Mouse (Mus musculus) MEL (cell line): ENCODE measurements around the gene Abhd10. TPM values are rescaled to one million over a fixed set of nuclear protein-coding genes. Genes with fewer than 3 reads are reported as not detected.
A peak's percentile ranks its signal among the peaks of the same experiment; 100 is the strongest.

Experiments
- DNase-seq: peaks from one replicate; pipeline ENCODE4 v3.0.0; 2011; ENCODE audit warnings: low read depth, low spot score
- H3K27ac ChIP-seq: 2 replicates; pipeline ENCODE4 v1.5.1; 2012; ENCODE audit warnings: low read depth, mild to moderate bottlenecking, control low read depth, low read length, moderate library complexity; ENCODE audit not compliant: control insufficient read depth
- H3K27me3 ChIP-seq, 2 experiments: fragments of 150-350 bp in 1 of 2; sonication (generic) in 1 of 2; 2 replicates each; pipeline ENCODE4 v1.6.1; 2012; ENCODE audit warnings: low read length in 2 of 2, mild to moderate bottlenecking in 2 of 2, improper control_type of control experiment in 1 of 2, moderate library complexity in 1 of 2; ENCODE audit not compliant: insufficient read depth in 2 of 2, control insufficient read depth in 1 of 2
- H3K36me3 ChIP-seq, 2 experiments: 2 replicates each; pipeline ENCODE4 v1.6.1; 2012 to 2014; ENCODE audit warnings: low read length in 2 of 2, improper control_type of control experiment in 1 of 2, inconsistent platforms in 1 of 2, mild to moderate bottlenecking in 1 of 2; ENCODE audit not compliant: insufficient read depth in 2 of 2, control insufficient read depth in 1 of 2
- H3K4me1 ChIP-seq, 2 experiments: fragments of 150-350 bp in 1 of 2; sonication (generic) in 1 of 2; 2 replicates each; pipeline ENCODE4 v1.6.1; 2012; ENCODE audit warnings: low read length in 2 of 2, improper control_type of control experiment in 1 of 2, mild to moderate bottlenecking in 1 of 2; ENCODE audit not compliant: insufficient read depth in 2 of 2, control insufficient read depth in 1 of 2
- H3K4me3 ChIP-seq, 2 experiments: fragments of 150-350 bp in 1 of 2; sonication (generic) in 1 of 2; 2 replicates each; pipeline ENCODE4 v1.5.1; 2012; ENCODE audit warnings: low read depth in 2 of 2, low read length in 2 of 2, mild to moderate bottlenecking in 2 of 2, moderate library complexity in 2 of 2, control low read depth in 1 of 2, improper control_type of control experiment in 1 of 2; ENCODE audit not compliant: control insufficient read depth in 1 of 2, insufficient read depth in 1 of 2
- H3K79me2 ChIP-seq: 2 replicates; pipeline ENCODE4 v1.6.1; 2012; ENCODE audit warnings: mild to moderate bottlenecking, low read length, moderate library complexity; ENCODE audit not compliant: control insufficient read depth, poor library complexity, insufficient read depth
- H3K9ac ChIP-seq: 2 replicates; pipeline ENCODE4 v1.6.1; 2012; ENCODE audit warnings: low read depth, mild to moderate bottlenecking, control low read depth, low read length, moderate library complexity; ENCODE audit not compliant: control insufficient read depth, poor library complexity, severe bottlenecking
- H3K9me3 ChIP-seq: fragments of 150-350 bp; sonication (generic); replicated peaks from 2 replicates; pipeline ENCODE4 v1.6.1; 2012; ENCODE audit warnings: mild to moderate bottlenecking, low read length, improper control_type of control experiment, moderate library complexity; ENCODE audit not compliant: insufficient read depth
- BHLHE40 ChIP-seq: IDR thresholded peaks from 2 replicates; pipeline ENCODE4 v1.6.1; 2012; ENCODE audit warnings: low read depth, mild to moderate bottlenecking, inconsistent platforms, low read length, improper control_type of control experiment, borderline replicate concordance
- CHD1 ChIP-seq: IDR thresholded peaks from 2 replicates; pipeline ENCODE4 v1.6.1; 2012; ENCODE audit warnings: low read depth, mild to moderate bottlenecking, inconsistent platforms, low read length, improper control_type of control experiment
- CTCF ChIP-seq, 3 experiments: IDR thresholded peaks in 2 of 3; conservative IDR thresholded peaks in 1 of 3; 2 replicates each; pipeline ENCODE4 v1.5.1; 2011 to 2012; ENCODE audit warnings: low read length in 3 of 3, low read depth in 2 of 3, mild to moderate bottlenecking in 2 of 3, improper control_type of control experiment in 1 of 3, inconsistent platforms in 1 of 3, mixed read lengths in 1 of 3, moderate library complexity in 1 of 3; ENCODE audit not compliant: control insufficient read depth in 1 of 3, insufficient read depth in 1 of 3, poor library complexity in 1 of 3, severe bottlenecking in 1 of 3
- ELF1 ChIP-seq: IDR thresholded peaks from 2 replicates; pipeline ENCODE4 v1.6.1; 2014; ENCODE audit warnings: low read depth, mild to moderate bottlenecking, inconsistent platforms, low read length, improper control_type of control experiment, moderate library complexity
- ETS1 ChIP-seq: IDR thresholded peaks from 2 replicates; pipeline ENCODE4 v1.6.1; 2012; ENCODE audit warnings: low read depth, mild to moderate bottlenecking, inconsistent platforms, low read length, improper control_type of control experiment, moderate library complexity
- NRF1 ChIP-seq: IDR thresholded peaks from 2 replicates; pipeline ENCODE4 v1.6.1; 2014; ENCODE audit warnings: low read depth, mild to moderate bottlenecking, inconsistent platforms, low read length, improper control_type of control experiment, moderate library complexity; ENCODE audit not compliant: poor library complexity, insufficient read depth, severe bottlenecking
- RAD21 ChIP-seq: IDR thresholded peaks from 2 replicates; pipeline ENCODE4 v1.6.1; 2011; ENCODE audit warnings: mild to moderate bottlenecking, low read depth, low read length, improper control_type of control experiment
- UBTF ChIP-seq: IDR thresholded peaks from 2 replicates; pipeline ENCODE4 v1.6.1; 2012; ENCODE audit warnings: low read depth, mild to moderate bottlenecking, inconsistent platforms, low read length, improper control_type of control experiment, moderate library complexity, borderline replicate concordance; ENCODE audit not compliant: insufficient read depth
- USF2 ChIP-seq, 2 experiments: IDR thresholded peaks; 2 replicates each; pipeline ENCODE4 v1.6.1; 2011 to 2012; ENCODE audit warnings: improper control_type of control experiment in 2 of 2, low read length in 2 of 2, borderline replicate concordance in 1 of 2, inconsistent platforms in 1 of 2, low read depth in 1 of 2, mild to moderate bottlenecking in 1 of 2; ENCODE audit not compliant: insufficient read depth in 1 of 2
- ZC3H11A ChIP-seq: IDR thresholded peaks from 2 replicates; pipeline ENCODE4 v1.6.1; 2012; ENCODE audit warnings: low read depth, mild to moderate bottlenecking, inconsistent platforms, low read length, improper control_type of control experiment
- ZKSCAN1 ChIP-seq: IDR thresholded peaks from 2 replicates; pipeline ENCODE4 v1.6.1; 2012; ENCODE audit warnings: low read depth, mild to moderate bottlenecking, inconsistent platforms, low read length, improper control_type of control experiment, moderate library complexity
- ZMIZ1 ChIP-seq: IDR thresholded peaks from 2 replicates; pipeline ENCODE4 v1.6.1; 2012; ENCODE audit warnings: low read depth, mild to moderate bottlenecking, inconsistent platforms, low read length, improper control_type of control experiment, moderate library complexity
- polyA plus RNA-seq, 2 experiments: library from polyadenylated mRNA; stranded (reverse) in 1 of 2; unstranded in 1 of 2; fragments of >175 nt in 1 of 2; fragments of >200 nt in 1 of 2; gene quantifications; 2 replicates each; pipeline versions ENCODE4 v1.2.1 to v1.2.4; 2012; ENCODE audit warnings: low replicate concordance in 2 of 2, low read depth in 1 of 2; ENCODE audit not compliant: insufficient read length in 2 of 2, insufficient read depth in 1 of 2, missing spikeins in 1 of 2
- total RNA-seq: library from RNA; depleted of rRNA; stranded (reverse); fragments of 300-350 nt; gene quantifications from 2 replicates; pipeline ENCODE4 v1.2.3, GENCODE M21; 2012

The Abhd10 gene
- total and polyA plus RNA-seq, 3 experiments = 9.5 to 11.1 TPM; not detected in 1

DNA sequence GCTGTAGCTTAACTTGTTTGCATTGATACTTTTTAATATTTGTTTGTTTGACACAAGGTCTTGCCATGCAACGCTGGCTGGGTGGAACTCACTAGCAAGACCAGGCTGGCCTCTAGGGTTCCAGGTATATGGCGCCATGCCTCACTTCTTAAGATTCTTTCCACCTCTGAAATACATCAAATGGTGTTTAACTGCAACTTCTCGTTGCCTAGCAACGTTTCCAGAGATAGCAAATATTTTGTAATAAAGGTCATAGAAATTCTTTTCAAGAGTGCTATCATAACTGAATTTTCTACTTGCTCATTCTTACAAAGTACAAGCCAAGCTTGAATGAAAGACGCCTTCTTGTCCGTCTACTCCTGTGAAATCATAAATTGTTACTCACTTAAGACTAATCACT is 44.9 kb upstream of the Abhd10 start:
- Histone ChIP-seq H3K4me1 (no peaks in the 10 kb centered on the region), H3K27ac (no peak overlapping the region), H3K36me3 (no peaks in the 10 kb centered on the region), H3K9ac (no peak overlapping the region), H3K27me3 (no peaks in the 10 kb centered on the region), H3K4me3 (no peak overlapping the region), H3K79me2 (no peaks in the 10 kb centered on the region), H3K9me3 (no peaks in the 10 kb centered on the region)
- DNase-seq = no peak
- TF ChIP-seq ZC3H11A = no peak

DNA sequence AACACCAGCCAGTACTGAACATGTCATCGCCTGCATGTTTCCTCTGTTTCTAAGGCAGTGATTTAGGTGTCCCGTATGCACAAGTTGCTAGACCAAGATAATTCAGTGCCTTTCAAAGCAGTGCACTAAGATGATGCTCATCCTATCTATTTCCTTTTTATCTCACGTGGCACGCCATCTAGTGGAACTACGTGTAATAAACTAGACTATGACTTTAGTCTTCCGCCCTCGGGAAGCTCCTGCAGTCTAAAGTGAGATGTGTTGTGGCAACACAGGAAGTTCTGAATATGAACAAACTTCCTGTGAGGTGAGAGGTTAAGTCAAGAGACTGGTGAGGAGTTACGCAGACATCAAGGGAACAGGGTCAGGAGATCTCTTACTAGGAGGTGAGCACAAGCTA is 43.9 kb upstream of the Abhd10 start:
- Histone ChIP-seq H3K27me3 (no peaks in the 10 kb centered on the region), H3K9me3 (no peaks in the 10 kb centered on the region), H3K79me2 (no peaks in the 10 kb centered on the region), H3K4me3 (no peak overlapping the region), H3K4me1 (no peaks in the 10 kb centered on the region), H3K36me3 (no peaks in the 10 kb centered on the region), H3K9ac (no peak overlapping the region), H3K27ac (no peak overlapping the region)
- TF ChIP-seq ELF1 = no peak
- peak in 2 of 3 experiments; percentile 7 to 8; a peak in 1 of 6 replicates for TF ChIP-seq CTCF (IDR thresholded peaks at IDR 0.05 in 2 of 3, conservative IDR thresholded peaks at IDR 0.05 in 1 of 3; ENCODE audit: control insufficient read depth in 1 of 3, insufficient read depth in 1 of 3, low read depth in 2 of 3, low read length in 3 of 3, poor library complexity in 1 of 3, severe bottlenecking in 1 of 3)
- DNase-seq = no peak

DNA sequence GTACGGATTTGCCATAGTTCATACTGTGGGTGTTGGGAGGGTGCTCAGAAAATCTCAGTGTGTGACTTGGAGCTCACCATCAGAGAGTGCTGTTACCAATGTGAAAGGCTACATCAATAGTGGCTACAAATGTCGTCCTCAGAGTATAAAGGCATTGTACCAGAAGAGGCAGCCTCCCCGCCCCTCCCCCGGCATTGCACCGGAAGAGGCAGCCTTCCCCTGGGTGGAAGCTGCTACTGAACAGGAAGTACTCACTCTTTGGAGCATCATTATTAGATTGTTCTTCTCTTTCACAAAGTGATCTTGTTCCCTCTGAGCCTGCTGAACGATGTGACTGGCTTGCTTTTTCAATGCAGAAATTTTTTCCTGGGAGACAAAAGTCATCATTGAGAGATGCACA is 37.2 kb upstream of the Abhd10 start:
- TF ChIP-seq UBTF (no peak), BHLHE40 (no peak), ZMIZ1 (no peak), ZKSCAN1 (no peak)
- Histone ChIP-seq H3K9ac (no peak overlapping the region), H3K79me2 (no peaks in the 10 kb centered on the region), H3K4me1 (no peaks in the 10 kb centered on the region), H3K9me3 (no peaks in the 10 kb centered on the region), H3K4me3 (no peak overlapping the region), H3K27ac (no peak overlapping the region), H3K27me3 (0 out of 4 replicates have a peak, but pooled peaks cover 0 to 2% of the 10 kb centered on the region in 2 experiments), H3K36me3 (no peaks in the 10 kb centered on the region)
- no peak for DNase-seq

DNA sequence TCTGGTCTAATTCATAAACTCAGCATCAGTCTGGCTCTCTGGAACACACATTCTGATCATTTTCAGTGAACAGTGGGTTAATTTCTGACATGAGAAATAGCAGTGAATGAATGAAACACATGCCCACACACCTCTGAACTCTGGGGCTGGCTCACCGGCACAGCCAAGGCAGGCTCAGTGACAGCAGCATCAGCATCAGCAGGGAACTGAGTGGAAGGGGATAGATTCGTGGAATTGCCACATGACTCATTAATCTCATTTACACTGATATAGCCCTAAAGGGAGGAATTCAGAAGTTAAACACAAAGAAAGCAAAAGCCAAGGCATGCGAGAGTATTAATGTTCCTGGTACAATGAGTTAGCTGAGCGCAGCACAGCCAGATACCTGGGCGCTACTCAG is 32.1 kb upstream of the Abhd10 start:
- Histone ChIP-seq H3K27me3 (peaks cover 0 to 2% of the 10 kb centered on the region in 2 experiments; a peak in 1 of 4 replicates), H3K9ac (no peak overlapping the region), H3K27ac (no peak overlapping the region), H3K4me1 (no peaks in the 10 kb centered on the region), H3K9me3 (no peaks in the 10 kb centered on the region)
- TF ChIP-seq USF2 (IDR thresholded peaks at IDR 0.05; ENCODE audit: borderline replicate concordance in 1 of 2, insufficient read depth in 1 of 2, low read depth in 1 of 2, low read length in 2 of 2) (no peak), CHD1 (no peak), ZC3H11A (no peak), RAD21 (no peak), CTCF (IDR thresholded peaks at IDR 0.05 in 2 of 3, conservative IDR thresholded peaks at IDR 0.05 in 1 of 3; ENCODE audit: control insufficient read depth in 1 of 3, insufficient read depth in 1 of 3, low read depth in 2 of 3, low read length in 3 of 3, poor library complexity in 1 of 3, severe bottlenecking in 1 of 3) (no peak), ETS1 (no peak), NRF1 (no peak)
- TF ChIP-seq, all 39 proteins: peak for 0
- no peak overlapping the region for H3K4me3 ChIP-seq
- DNase-seq = no peak
- no peaks in the 10 kb centered on the region for H3K36me3 ChIP-seq
- H3K79me2 ChIP-seq = no peaks in the 10 kb centered on the region
